Mouse (Mus musculus) thymus, adult 2 months (tissue): Measurements from ENCODE around the gene Hhatl. TPM values are rescaled to one million over a fixed set of nuclear protein-coding genes. Genes with fewer than 3 reads are reported as not detected.

Experiments
- DNase-seq: peaks from one replicate; pipeline ENCODE4 v3.0.0; 2021
- H3K27ac ChIP-seq: fragments of 200-500 bp; 2 replicates; pipeline ENCODE4 v1.5.1; 2012; ENCODE audit warnings: low read length, control low read depth; ENCODE audit not compliant: control insufficient read depth, insufficient read depth
- H3K27me3 ChIP-seq: fragments of 200-500 bp; 2 replicates; pipeline ENCODE4 v1.6.1; 2012; ENCODE audit warnings: mild to moderate bottlenecking, low read length, moderate library complexity, mixed read lengths; ENCODE audit not compliant: control insufficient read depth, insufficient read depth
- H3K36me3 ChIP-seq: fragments of 200-500 bp; 2 replicates; pipeline ENCODE4 v1.6.1; 2012; ENCODE audit warnings: mild to moderate bottlenecking, low read length, moderate library complexity; ENCODE audit not compliant: control insufficient read depth, insufficient read depth
- H3K4me1 ChIP-seq: fragments of 200-500 bp; replicated peaks from 2 replicates; pipeline ENCODE4 v1.6.1; 2012; ENCODE audit warnings: low read length; ENCODE audit not compliant: control insufficient read depth, insufficient read depth
- H3K4me3 ChIP-seq: fragments of 200-500 bp; 2 replicates; pipeline ENCODE4 v1.5.1; 2012; ENCODE audit warnings: mild to moderate bottlenecking, low read length, control low read depth, moderate library complexity; ENCODE audit not compliant: control insufficient read depth, insufficient read depth
- CTCF ChIP-seq: fragments of 200-500 bp; IDR thresholded peaks from 2 replicates; pipeline ENCODE4 v1.5.1; 2012; ENCODE audit warnings: mild to moderate bottlenecking, control low read depth, low read length, moderate library complexity, borderline replicate concordance; ENCODE audit not compliant: control insufficient read depth, poor library complexity, insufficient read depth; ENCODE audit errors: extremely low read depth
- POLR2A ChIP-seq: fragments of 200-500 bp; IDR thresholded peaks from 2 replicates; pipeline ENCODE4 v1.6.1; 2012; ENCODE audit warnings: mild to moderate bottlenecking, low read length, control low read depth, moderate library complexity; ENCODE audit not compliant: control insufficient read depth, poor library complexity, insufficient read depth; ENCODE audit errors: extremely low read depth
- WGBS: fragments of 180-500 bp; shearing (Covaris S2); methylation state at CpG from one replicate; pipeline ENCODE4 v1.1.7; 2018; 5-methylcytosine and 5-hydroxymethylcytosine counted together
- polyA plus RNA-seq: library from polyadenylated mRNA; depleted of rRNA; stranded (reverse); fragments of >200 nt; gene quantifications from 2 replicates; pipeline ENCODE4 v1.2.3, GENCODE M21; 2012; rRNA removed

Gene Hhatl
- polyA plus RNA-seq, result 1.1 and 12.5 TPM in 2 replicates

- Histone ChIP-seq H3K27me3 (no peaks in the 10 kb centered on the region), H3K27ac (no peak within 1 kb of the TSS), H3K36me3 (no peaks in the 10 kb centered on the region), H3K4me3 (no peak within 1 kb of the TSS), H3K4me1 (no peaks in the 10 kb centered on the region)
- WGBS, result 58% methylated on average over 24 of the region's 24 CpGs
- TF ChIP-seq CTCF (no peak), POLR2A (no peak)
- no peak for DNase-seq
Observed at GRCm38 (mm10) chr9:121791757-121792521, at the start of gene Hhatl. Gene Hhatl, minus strand, starts transcription at chr9:121792507.

- no peaks in the 10 kb centered on the region for H3K27me3 ChIP-seq
- H3K4me1 ChIP-seq, result peaks cover 7% of the 10 kb centered on the region
- DNase-seq, result no peak
- TF ChIP-seq CTCF (no peak), POLR2A (no peak)
- no peak overlapping the region for H3K4me3 ChIP-seq
- no peak overlapping the region for H3K27ac ChIP-seq
- no peaks in the 10 kb centered on the region for H3K36me3 ChIP-seq
- 54% methylated on average over 7 of the region's 7 CpGs for WGBS
Observed at GRCm38 (mm10) chr9:121839622-121839965, 47.3 kb upstream of the Hhatl start.

- TF ChIP-seq CTCF (no peak; the same call in 1 of the 2 replicates), POLR2A (no peak)
- H3K4me1 ChIP-seq, result peaks cover 7% of the 10 kb centered on the region
- peak within 1 kb of the TSS; percentile 32 for H3K4me3 ChIP-seq
- peak; percentile 85 for DNase-seq
- WGBS, result 9% methylated on average over 61 of the region's 61 CpGs
- no peak within 1 kb of the TSS for H3K27ac ChIP-seq
- H3K36me3 ChIP-seq, result no peaks in the 10 kb centered on the region
- H3K27me3 ChIP-seq, result no peaks in the 10 kb centered on the region
Observed at GRCm38 (mm10) chr9:121838829-121839621, 46.7 kb upstream of the Hhatl start, which contains the start of gene Ccdc13. Gene Ccdc13, minus strand, starts transcription at chr9:121839461.

GRCm38 (mm10) chr9:121838008-121838407, 45.7 kb upstream of the Hhatl start:
- Histone ChIP-seq H3K4me3 (no peak overlapping the region), H3K36me3 (no peaks in the 10 kb centered on the region), H3K4me1 (peaks cover 7% of the 10 kb centered on the region), H3K27ac (no peak overlapping the region), H3K27me3 (no peaks in the 10 kb centered on the region)
- TF ChIP-seq CTCF (no peak), POLR2A (no peak)
- WGBS, result 97% methylated on average over 6 of the region's 6 CpGs
- no peak for DNase-seq

GRCm38 (mm10) chr9:121833825-121834224, 41.5 kb upstream of the Hhatl start:
- H3K27me3 ChIP-seq, result no peaks in the 10 kb centered on the region
- H3K4me1 ChIP-seq, result peaks cover 3% of the 10 kb centered on the region
- 94% methylated on average over 11 of the region's 11 CpGs for WGBS
- H3K27ac ChIP-seq, result no peak overlapping the region
- TF ChIP-seq POLR2A (no peak), CTCF (no peak)
- H3K4me3 ChIP-seq, result no peak overlapping the region
- no peaks in the 10 kb centered on the region for H3K36me3 ChIP-seq
- DNase-seq, result no peak

GRCm38 (mm10) chr9:121830956-121831293, 38.6 kb upstream of the Hhatl start:
- no peaks in the 10 kb centered on the region for H3K36me3 ChIP-seq
- no peak overlapping the region for H3K27ac ChIP-seq
- H3K27me3 ChIP-seq, result no peaks in the 10 kb centered on the region
- 30% methylated on average over 6 of the region's 6 CpGs for WGBS
- no peaks in the 10 kb centered on the region for H3K4me1 ChIP-seq
- TF ChIP-seq POLR2A (no peak), CTCF (peak; percentile 75; the same call in 1 of the 2 replicates)
- peak; percentile 73 for DNase-seq
- H3K4me3 ChIP-seq, result no peak overlapping the region
